Mouse (Mus musculus) liver, embryonic 11.5 days (tissue): ENCODE data around the gene Ube2o. TPM values are rescaled to one million over a fixed set of nuclear protein-coding genes. Genes with fewer than 3 reads are reported as not detected.

Experiments
- ATAC-seq: fragments of 200-750 bp; cut with Nextera tagmentation; replicated peaks from 2 replicates; pipeline ENCODE4 v1.8.0; 2017; ENCODE audit warnings: moderate number of reproducible peaks, mild to moderate bottlenecking, moderate TSS enrichment, moderate library complexity; ENCODE audit not compliant: low FRiP score
- DNase-seq: peaks from one replicate; pipeline ENCODE4 v3.0.0-alpha.2; 2017; ENCODE audit warnings: low spot score
- H3K27ac ChIP-seq: fragments of 300-500 bp; sonication (generic); 2 replicates; pipeline ENCODE4 v1.5.1; 2014; ENCODE audit warnings: mild to moderate bottlenecking, low read depth, low read length, control low read depth
- H3K27me3 ChIP-seq: fragments of 300-500 bp; sonication (generic); replicated peaks from 2 replicates; pipeline ENCODE4 v1.6.1; 2014; ENCODE audit warnings: low read length, mixed read lengths; ENCODE audit not compliant: control insufficient read depth, insufficient read depth
- H3K36me3 ChIP-seq: fragments of 300-500 bp; sonication (generic); 2 replicates; pipeline ENCODE4 v1.6.1; 2014; ENCODE audit warnings: mild to moderate bottlenecking, low read length, moderate library complexity, mixed read lengths; ENCODE audit not compliant: control insufficient read depth, insufficient read depth
- H3K4me1 ChIP-seq: fragments of 300-500 bp; sonication (generic); replicated peaks from 2 replicates; pipeline ENCODE4 v1.6.1; 2014; ENCODE audit warnings: low read length, mixed read lengths; ENCODE audit not compliant: control insufficient read depth, insufficient read depth
- H3K4me2 ChIP-seq: fragments of 300-500 bp; sonication (generic); 2 replicates; pipeline ENCODE4 v1.6.1; 2014; ENCODE audit warnings: mild to moderate bottlenecking, control low read depth, moderate library complexity
- H3K4me3 ChIP-seq: fragments of 300-500 bp; sonication (generic); 2 replicates; pipeline ENCODE4 v1.5.1; 2014; ENCODE audit warnings: low read depth, low read length, control low read depth
- H3K9ac ChIP-seq: fragments of 300-500 bp; sonication (generic); 2 replicates; pipeline ENCODE4 v1.6.1; 2014; ENCODE audit warnings: low read depth, low read length, control low read depth
- H3K9me3 ChIP-seq: fragments of 300-500 bp; sonication (generic); 2 replicates; pipeline ENCODE4 v1.6.1; 2016; ENCODE audit warnings: low read length, inconsistent platforms, mixed read lengths; ENCODE audit not compliant: control insufficient read depth
- WGBS: fragments of 180-500 bp; shearing (Covaris S2); extraction: QIAGEN DNeasy Blood & Tissue Kit; methylation state at CpG from one replicate; pipeline ENCODE4 v1.1.7; 2014; 5-methylcytosine and 5-hydroxymethylcytosine counted together
- polyA plus RNA-seq: library from polyadenylated mRNA; unstranded; fragments of >200 nt; fragmentation: Nextera tagmentation; extraction: Ambion mirVana; gene quantifications from 2 replicates; pipeline ENCODE4 v1.2.1, GENCODE M21; 2014

The Ube2o gene
- polyA plus RNA-seq, 1 experiment from 2014 or later: 13.5 TPM

GRCm38 (mm10) chr11:116580031-116580652 is 1.1 kb downstream of the Ube2o start:
- peak overlapping the region; percentile 99 for H3K4me2 ChIP-seq
- H3K36me3 ChIP-seq: no peaks in the 10 kb centered on the region
- H3K4me1 ChIP-seq: peaks cover 20% of the 10 kb centered on the region
- H3K4me3 ChIP-seq: peak overlapping the region; percentile 98
- ATAC-seq: peak; percentile 62
- H3K9me3 ChIP-seq: no peaks in the 10 kb centered on the region
- H3K27ac ChIP-seq: peak overlapping the region; percentile 59; the same call in 1 of the 2 replicates
- no peak for DNase-seq
- peak overlapping the region; percentile 87 for H3K9ac ChIP-seq
- WGBS: 12% methylated on average over 10 of the region's 10 CpGs
- no peaks in the 10 kb centered on the region for H3K27me3 ChIP-seq

DNA sequence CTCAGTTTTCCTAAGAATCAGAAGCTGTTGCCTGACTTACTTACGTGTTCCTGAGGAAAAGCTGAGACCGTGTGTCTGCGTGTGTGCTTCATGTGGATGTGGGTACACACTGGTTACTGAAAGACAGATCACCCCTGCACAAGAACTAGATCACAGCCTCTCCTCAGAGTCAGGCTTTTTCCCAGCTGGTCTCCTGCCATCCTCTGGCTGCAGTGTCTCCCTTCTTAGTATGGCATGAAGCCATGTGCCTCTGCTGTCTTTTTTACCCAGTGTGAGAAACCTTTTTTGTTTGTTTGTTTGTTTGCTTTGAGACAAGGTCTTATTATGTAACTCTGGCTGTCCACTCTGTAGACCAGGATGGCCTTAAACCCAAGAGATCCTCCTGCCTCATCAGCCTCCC is 2.0 kb downstream of the Ube2o start:
- DNase-seq: no peak
- Histone ChIP-seq H3K4me3 (no peak overlapping the region), H3K9ac (no peak overlapping the region), H3K27ac (no peak overlapping the region), H3K4me1 (peaks cover 28% of the 10 kb centered on the region), H3K36me3 (no peaks in the 10 kb centered on the region), H3K9me3 (no peaks in the 10 kb centered on the region), H3K4me2 (no peak overlapping the region), H3K27me3 (no peaks in the 10 kb centered on the region)
- WGBS: 88% methylated on average over 3 of the region's 3 CpGs
- no peak for ATAC-seq

GRCm38 (mm10) chr11:116575396-116575795 is 5.9 kb downstream of the Ube2o start:
- Histone ChIP-seq H3K9ac (no peak overlapping the region), H3K4me2 (no peak overlapping the region; the same call in 1 of the 2 replicates), H3K36me3 (no peaks in the 10 kb centered on the region), H3K27ac (no peak overlapping the region), H3K4me1 (peaks cover 61% of the 10 kb centered on the region), H3K4me3 (no peak overlapping the region), H3K27me3 (no peaks in the 10 kb centered on the region), H3K9me3 (no peaks in the 10 kb centered on the region)
- 88% methylated on average over 2 of the region's 2 CpGs for WGBS
- ATAC-seq (no peak), DNase-seq (no peak)

GRCm38 (mm10) chr11:116574982-116575381 is 6.3 kb downstream of the Ube2o start:
- no peak overlapping the region for H3K27ac ChIP-seq
- no peak for ATAC-seq

DNA sequence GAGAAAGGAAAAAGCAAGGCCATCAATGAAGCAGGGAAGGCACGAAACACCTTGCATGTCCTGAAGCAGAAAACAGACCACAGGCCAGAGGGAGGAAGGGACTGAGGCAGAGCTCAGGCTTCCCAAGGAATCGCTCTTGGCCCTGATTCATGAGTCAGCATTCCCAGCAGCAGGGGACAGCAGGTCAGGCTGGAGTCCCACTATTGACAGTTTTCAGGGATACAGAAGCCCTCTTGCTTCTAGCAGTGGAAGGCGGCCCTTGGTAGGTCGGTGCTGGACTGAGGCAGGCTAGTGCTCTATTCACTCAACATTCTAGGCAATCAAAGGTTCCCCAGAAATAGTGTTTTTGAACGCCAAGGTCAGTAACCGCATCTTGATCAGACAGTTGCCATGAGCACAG is 6.8 kb downstream of the Ube2o start:
- Histone ChIP-seq H3K4me2 (no peak overlapping the region), H3K27me3 (no peaks in the 10 kb centered on the region), H3K9ac (no peak overlapping the region; the same call in 1 of the 2 replicates), H3K4me1 (peaks cover 52% of the 10 kb centered on the region), H3K4me3 (no peak overlapping the region), H3K27ac (no peak overlapping the region), H3K36me3 (no peaks in the 10 kb centered on the region), H3K9me3 (no peaks in the 10 kb centered on the region)
- DNase-seq (no peak), ATAC-seq (no peak)
- WGBS: 78% methylated on average over 6 of the region's 6 CpGs

More at GRCm38 (mm10) chr11:116574982-116575381, 6.3 kb downstream of the Ube2o start:
- H3K36me3 ChIP-seq: no peaks in the 10 kb centered on the region
- 64% methylated on average over 6 of the region's 6 CpGs for WGBS
- no peak overlapping the region; the same call in 1 of the 2 replicates for H3K4me2 ChIP-seq
- H3K9me3 ChIP-seq: no peaks in the 10 kb centered on the region
- no peak overlapping the region for H3K4me3 ChIP-seq
- H3K9ac ChIP-seq: no peak overlapping the region
- H3K27me3 ChIP-seq: no peaks in the 10 kb centered on the region
- H3K4me1 ChIP-seq: peaks cover 57% of the 10 kb centered on the region
- no peak for DNase-seq

DNA sequence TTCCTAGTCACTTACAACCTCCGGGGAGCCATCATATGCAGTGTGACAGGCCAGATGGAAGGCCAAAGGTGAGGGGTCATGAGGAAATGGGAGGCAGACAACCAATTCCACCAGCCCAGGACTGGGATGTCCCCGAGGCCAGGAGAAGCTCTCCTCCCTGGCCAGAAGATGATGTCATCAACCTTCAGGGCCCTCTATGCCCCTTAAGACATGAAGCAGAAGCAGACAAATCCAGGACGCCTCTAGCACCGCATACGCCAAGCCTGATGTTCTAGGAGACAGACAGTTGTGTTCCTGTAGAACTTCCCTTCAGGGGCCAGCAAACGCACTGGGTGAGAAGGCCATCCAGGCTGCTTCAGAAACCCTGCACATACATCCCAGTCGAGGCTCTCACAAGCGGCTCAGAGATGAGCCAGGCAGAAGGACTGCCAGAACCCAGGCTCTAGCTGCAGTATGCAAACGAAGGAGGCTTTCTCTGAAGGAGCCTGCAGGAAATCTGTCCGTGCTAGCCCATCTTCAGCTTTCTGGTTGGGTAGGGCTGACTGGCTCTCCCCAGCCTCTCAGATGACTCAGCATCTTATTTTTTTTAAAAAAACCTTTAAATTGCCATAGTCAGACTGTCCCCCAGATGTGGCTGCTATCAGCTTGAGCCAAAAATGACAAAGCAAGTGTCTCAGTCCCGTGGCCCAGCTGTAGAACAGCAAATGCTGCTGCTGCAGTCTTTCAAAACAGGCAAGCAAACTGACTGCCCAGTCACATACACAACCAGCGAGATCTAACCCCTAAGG is 8.3 kb downstream of the Ube2o start:
- no peaks in the 10 kb centered on the region for H3K27me3 ChIP-seq
- H3K4me2 ChIP-seq: peak overlapping the region; percentile 52
- no peaks in the 10 kb centered on the region for H3K36me3 ChIP-seq
- peaks cover 48% of the 10 kb centered on the region for H3K4me1 ChIP-seq
- H3K9ac ChIP-seq: peak overlapping the region; percentile 49; the same call in 1 of the 2 replicates
- H3K4me3 ChIP-seq: peak overlapping the region; percentile 1; the same call in 1 of the 2 replicates
- ATAC-seq: peak; percentile 86
- no peaks in the 10 kb centered on the region for H3K9me3 ChIP-seq
- WGBS: 42% methylated on average over 12 of the region's 12 CpGs
- peak overlapping the region; percentile 84 for H3K27ac ChIP-seq
- peak; percentile 58 for DNase-seq

- H3K27ac ChIP-seq: peak overlapping the region; percentile 84
- H3K9me3 ChIP-seq: no peaks in the 10 kb centered on the region
- 52% methylated on average over 19 of the region's 19 CpGs for WGBS
- DNase-seq (no peak), ATAC-seq (peak; percentile 58)
- peak overlapping the region; percentile 4; the same call in 1 of the 2 replicates for H3K4me3 ChIP-seq
- peaks cover 52% of the 10 kb centered on the region for H3K4me1 ChIP-seq
- peak overlapping the region; percentile 44 for H3K9ac ChIP-seq
- no peaks in the 10 kb centered on the region for H3K36me3 ChIP-seq
- peak overlapping the region; percentile 52 for H3K4me2 ChIP-seq
- no peaks in the 10 kb centered on the region for H3K27me3 ChIP-seq
Observed at GRCm38 (mm10) chr11:116571767-116572679, 9.2 kb downstream of the Ube2o start.

- Histone ChIP-seq H3K9me3 (no peaks in the 10 kb centered on the region), H3K4me3 (no peak overlapping the region), H3K27me3 (no peaks in the 10 kb centered on the region), H3K36me3 (no peaks in the 10 kb centered on the region), H3K4me2 (no peak overlapping the region), H3K27ac (no peak overlapping the region), H3K9ac (no peak overlapping the region), H3K4me1 (peaks cover 54% of the 10 kb centered on the region)
- no peak for DNase-seq
- 78% methylated on average over 7 of the region's 7 CpGs for WGBS
- ATAC-seq: no peak
Observed at GRCm38 (mm10) chr11:116570821-116571220, 10.4 kb downstream of the Ube2o start.
